Mouse (Mus musculus) intestine, embryonic 16.5 days (tissue): Measurements from ENCODE around the gene Axin2. TPM values are rescaled to one million over a fixed set of nuclear protein-coding genes. Genes with fewer than 3 reads are reported as not detected.
A peak's percentile ranks its signal among the peaks of the same experiment; 100 is the strongest.

ENCODE experiments used
- ATAC-seq: fragments of 200-750 bp; cut with Nextera tagmentation; 2 replicates; pipeline ENCODE4 v1.8.0; 2017; ENCODE audit warnings: moderate TSS enrichment, moderate library complexity
- H3K27ac ChIP-seq: fragments of 300-500 bp; sonication (generic); 2 replicates; pipeline ENCODE4 v1.5.1; 2014; ENCODE audit warnings: mild to moderate bottlenecking, low read length
- H3K27me3 ChIP-seq: fragments of 300-500 bp; sonication (generic); replicated peaks from 2 replicates; pipeline ENCODE4 v1.6.1; 2014; ENCODE audit warnings: low read length, control low read depth, mixed read lengths; ENCODE audit not compliant: control insufficient read depth, insufficient read depth
- H3K36me3 ChIP-seq: fragments of 300-500 bp; sonication (generic); 2 replicates; pipeline ENCODE4 v1.6.1; 2014; ENCODE audit warnings: low read length, control low read depth; ENCODE audit not compliant: control insufficient read depth, insufficient read depth
- H3K4me1 ChIP-seq: fragments of 300-500 bp; sonication (generic); 2 replicates; pipeline ENCODE4 v1.6.1; 2014; ENCODE audit warnings: low read length, control low read depth, mixed read lengths; ENCODE audit not compliant: control insufficient read depth, insufficient read depth
- H3K4me2 ChIP-seq: fragments of 300-500 bp; sonication (generic); 2 replicates; pipeline ENCODE4 v1.6.1; 2014; ENCODE audit warnings: low read depth, low read length, control low read depth
- H3K4me3 ChIP-seq: fragments of 300-500 bp; sonication (generic); 2 replicates; pipeline ENCODE4 v1.5.1; 2014; ENCODE audit warnings: mild to moderate bottlenecking, low read length
- H3K9ac ChIP-seq: fragments of 300-500 bp; sonication (generic); 2 replicates; pipeline ENCODE4 v1.6.1; 2014; ENCODE audit warnings: low read depth, low read length
- H3K9me3 ChIP-seq: fragments of 300-500 bp; sonication (generic); 2 replicates; pipeline ENCODE4 v1.6.1; 2016; ENCODE audit warnings: low read length, control low read depth; ENCODE audit not compliant: control insufficient read depth
- WGBS: fragments of 180-500 bp; shearing (Covaris S2); extraction: QIAGEN DNeasy Blood & Tissue Kit; methylation state at CpG from one replicate; pipeline ENCODE4 v1.1.7; 2014; 5-methylcytosine and 5-hydroxymethylcytosine counted together
- polyA plus RNA-seq: library from polyadenylated mRNA; unstranded; fragments of >200 nt; fragmentation: Nextera tagmentation; extraction: Ambion mirVana; gene quantifications from 2 replicates; pipeline ENCODE4 v1.2.1, GENCODE M21; 2015

The Axin2 gene
- polyA plus RNA-seq, 1 experiment from 2014 or later, result 3.2 TPM

DNA sequence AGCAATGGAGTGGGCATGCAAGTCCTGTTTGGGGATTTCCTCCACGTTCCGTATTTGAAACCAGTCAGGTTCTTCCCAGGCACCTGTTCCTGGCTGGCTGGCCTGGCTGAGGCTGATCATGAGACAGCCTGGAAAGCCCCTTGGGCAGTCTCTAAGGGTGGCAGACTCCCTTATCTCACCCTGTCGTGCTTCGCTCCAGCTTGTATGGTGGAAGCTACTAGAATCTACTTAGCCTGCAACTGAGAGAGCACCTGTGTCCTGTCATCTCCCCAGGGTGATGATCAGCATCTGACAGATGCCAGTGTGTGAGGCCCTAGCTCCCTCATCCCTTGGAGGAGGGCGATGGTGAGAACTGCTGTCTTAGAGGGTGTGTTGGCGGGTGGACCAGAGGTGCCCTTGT lies 21.7 kb upstream of the Axin2 start:
- H3K9ac ChIP-seq, result no peak overlapping the region
- H3K4me2 ChIP-seq, result no peak overlapping the region
- no peak overlapping the region for H3K27ac ChIP-seq
- H3K4me1 ChIP-seq, result peaks cover 2% of the 10 kb centered on the region; the same call in 1 of the 2 replicates
- no peaks in the 10 kb centered on the region; the same call in 1 of the 2 replicates for H3K27me3 ChIP-seq
- 79% methylated on average over 6 of the region's 6 CpGs for WGBS
- ATAC-seq, result peak; percentile 29
- H3K4me3 ChIP-seq, result no peak overlapping the region
- no peaks in the 10 kb centered on the region for H3K36me3 ChIP-seq
- no peaks in the 10 kb centered on the region for H3K9me3 ChIP-seq

DNA sequence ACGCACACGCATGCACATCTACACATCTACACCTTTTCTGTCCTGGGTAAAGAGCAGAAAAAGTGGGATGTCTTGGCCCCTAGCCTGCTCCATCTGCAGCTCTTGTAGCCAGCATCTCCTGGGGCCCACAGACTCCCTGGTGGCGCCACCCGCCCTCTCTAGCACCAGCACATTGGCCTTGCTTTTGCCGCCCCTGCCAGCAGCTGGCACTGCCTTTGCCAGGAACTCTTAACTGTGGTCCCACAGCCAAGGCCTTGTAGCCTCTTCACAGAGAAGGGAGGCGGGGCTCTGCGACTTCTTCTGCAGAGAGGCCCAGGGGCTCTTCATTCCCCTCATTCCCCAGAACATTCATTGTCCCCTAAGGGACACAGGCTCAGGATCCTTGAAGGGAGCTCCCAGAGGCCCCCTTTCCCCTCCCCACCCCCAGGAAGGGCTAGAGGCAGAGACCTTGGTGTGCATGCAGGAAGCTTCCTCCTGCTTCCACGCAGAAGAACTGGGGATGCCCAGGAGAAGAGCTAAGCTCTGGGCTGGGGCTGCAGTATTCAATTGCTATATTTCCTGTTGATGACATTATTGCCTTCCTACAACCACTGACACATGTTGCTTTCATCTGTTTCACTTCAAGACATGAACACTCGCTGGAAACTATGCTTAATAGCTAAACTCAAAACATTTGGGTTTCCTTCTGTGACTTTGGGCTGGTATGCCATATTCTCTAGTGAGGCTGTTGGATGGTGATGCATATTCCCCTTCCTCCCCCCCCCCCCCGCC lies 19.2 kb upstream of the Axin2 start:
- no peak overlapping the region for H3K4me3 ChIP-seq
- H3K4me1 ChIP-seq, result peaks cover 2% of the 10 kb centered on the region; the same call in 1 of the 2 replicates
- no peaks in the 10 kb centered on the region; the same call in 1 of the 2 replicates for H3K27me3 ChIP-seq
- no peak for ATAC-seq
- H3K27ac ChIP-seq, result no peak overlapping the region
- no peak overlapping the region for H3K9ac ChIP-seq
- no peak overlapping the region for H3K4me2 ChIP-seq
- 80% methylated on average over 9 of the region's 10 CpGs for WGBS
- H3K36me3 ChIP-seq, result no peaks in the 10 kb centered on the region
- no peaks in the 10 kb centered on the region for H3K9me3 ChIP-seq

DNA sequence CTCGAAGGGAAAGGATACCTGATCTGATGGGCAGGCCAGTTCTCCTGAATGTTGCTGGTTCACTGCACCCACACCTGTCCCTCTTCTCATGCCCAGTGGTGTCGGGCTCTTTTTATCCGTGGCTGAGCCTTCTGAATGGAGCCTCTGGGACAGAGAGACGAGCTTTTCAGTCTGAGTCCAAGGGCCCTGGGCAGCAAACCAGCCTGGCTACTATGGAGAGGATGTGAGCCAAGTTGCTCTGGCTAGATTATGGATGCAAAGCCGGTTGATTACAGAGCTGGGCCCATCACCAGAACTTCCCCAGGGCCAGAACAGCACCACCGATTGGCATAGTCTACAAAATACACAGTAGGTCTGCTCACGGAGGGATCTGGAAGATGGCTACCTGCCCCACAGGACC lies 18.5 kb upstream of the Axin2 start:
- H3K27me3 ChIP-seq, result no peaks in the 10 kb centered on the region; the same call in 1 of the 2 replicates
- no peaks in the 10 kb centered on the region for H3K9me3 ChIP-seq
- no peak for ATAC-seq
- no peaks in the 10 kb centered on the region for H3K36me3 ChIP-seq
- no peak overlapping the region for H3K27ac ChIP-seq
- peaks cover 7% of the 10 kb centered on the region; the same call in 1 of the 2 replicates for H3K4me1 ChIP-seq
- no peak overlapping the region for H3K4me2 ChIP-seq
- H3K9ac ChIP-seq, result no peak overlapping the region
- H3K4me3 ChIP-seq, result no peak overlapping the region
- 81% methylated on average over 7 of the region's 7 CpGs for WGBS

DNA sequence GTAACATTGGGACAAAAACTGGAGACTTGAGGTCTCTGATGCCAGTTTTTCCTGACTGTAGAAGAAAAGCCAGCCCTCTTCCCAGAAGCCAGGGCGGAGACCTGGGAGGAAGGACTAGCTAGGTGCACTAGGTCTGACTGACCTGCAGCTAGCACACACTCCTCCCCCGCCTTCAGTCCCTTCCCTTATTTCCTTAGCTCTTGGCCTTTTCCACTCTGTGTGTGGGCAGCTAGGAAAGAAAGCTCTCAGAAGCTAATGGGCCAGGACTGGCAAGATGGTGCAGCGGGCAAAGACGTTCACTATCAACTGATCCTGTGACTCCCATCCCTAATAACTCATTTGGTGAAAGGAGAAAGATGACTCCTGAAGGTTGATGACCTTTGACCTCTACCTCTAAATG lies 17.8 kb upstream of the Axin2 start:
- Histone ChIP-seq H3K27me3 (no peaks in the 10 kb centered on the region), H3K4me3 (no peak overlapping the region), H3K36me3 (no peaks in the 10 kb centered on the region), H3K4me1 (peaks cover 7% of the 10 kb centered on the region; the same call in 1 of the 2 replicates), H3K4me2 (no peak overlapping the region), H3K27ac (no peak overlapping the region), H3K9ac (no peak overlapping the region), H3K9me3 (no peaks in the 10 kb centered on the region)
- no peak for ATAC-seq
- WGBS, result 68% methylated on average over 4 of the region's 4 CpGs

DNA sequence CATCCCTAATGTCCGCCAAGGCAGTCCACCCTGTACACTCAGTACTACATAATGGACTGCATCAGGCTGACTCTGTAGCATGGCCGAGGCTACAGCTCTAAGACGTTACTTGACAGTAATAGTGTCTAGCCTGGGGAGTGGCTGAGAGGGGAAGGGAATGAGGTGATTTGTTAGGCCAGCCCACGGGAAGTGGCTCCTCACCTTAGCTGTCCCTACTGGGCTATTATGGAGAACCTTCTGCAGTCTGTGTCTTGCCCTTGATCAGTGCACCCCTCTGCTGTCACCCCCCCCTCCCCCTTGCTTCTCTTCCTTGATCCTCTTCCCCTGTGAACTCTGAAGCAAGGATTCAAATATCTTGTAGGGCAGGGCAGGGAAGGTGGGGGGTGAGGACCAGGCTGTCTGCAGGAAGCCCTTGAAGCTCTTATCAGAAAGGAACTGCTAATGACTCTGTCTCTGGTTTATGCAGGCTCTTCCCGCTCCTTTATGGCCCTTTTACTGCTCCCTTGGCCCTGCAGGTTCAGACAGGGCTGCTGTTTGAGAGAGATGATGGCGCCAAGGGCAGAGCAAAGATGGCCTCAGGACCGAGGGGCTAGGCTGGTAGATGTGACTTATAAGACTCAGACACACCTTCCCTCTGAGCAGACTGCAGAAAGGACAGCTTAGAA lies 13.4 kb upstream of the Axin2 start:
- no peak overlapping the region for H3K9ac ChIP-seq
- 36% methylated on average over 7 of the region's 7 CpGs for WGBS
- H3K9me3 ChIP-seq, result no peaks in the 10 kb centered on the region
- H3K4me2 ChIP-seq, result no peak overlapping the region
- H3K36me3 ChIP-seq, result no peaks in the 10 kb centered on the region
- peaks cover 15% of the 10 kb centered on the region for H3K4me1 ChIP-seq
- no peaks in the 10 kb centered on the region for H3K27me3 ChIP-seq
- ATAC-seq, result peak; percentile 90
- no peak overlapping the region for H3K4me3 ChIP-seq
- peak overlapping the region; percentile 32 for H3K27ac ChIP-seq

DNA sequence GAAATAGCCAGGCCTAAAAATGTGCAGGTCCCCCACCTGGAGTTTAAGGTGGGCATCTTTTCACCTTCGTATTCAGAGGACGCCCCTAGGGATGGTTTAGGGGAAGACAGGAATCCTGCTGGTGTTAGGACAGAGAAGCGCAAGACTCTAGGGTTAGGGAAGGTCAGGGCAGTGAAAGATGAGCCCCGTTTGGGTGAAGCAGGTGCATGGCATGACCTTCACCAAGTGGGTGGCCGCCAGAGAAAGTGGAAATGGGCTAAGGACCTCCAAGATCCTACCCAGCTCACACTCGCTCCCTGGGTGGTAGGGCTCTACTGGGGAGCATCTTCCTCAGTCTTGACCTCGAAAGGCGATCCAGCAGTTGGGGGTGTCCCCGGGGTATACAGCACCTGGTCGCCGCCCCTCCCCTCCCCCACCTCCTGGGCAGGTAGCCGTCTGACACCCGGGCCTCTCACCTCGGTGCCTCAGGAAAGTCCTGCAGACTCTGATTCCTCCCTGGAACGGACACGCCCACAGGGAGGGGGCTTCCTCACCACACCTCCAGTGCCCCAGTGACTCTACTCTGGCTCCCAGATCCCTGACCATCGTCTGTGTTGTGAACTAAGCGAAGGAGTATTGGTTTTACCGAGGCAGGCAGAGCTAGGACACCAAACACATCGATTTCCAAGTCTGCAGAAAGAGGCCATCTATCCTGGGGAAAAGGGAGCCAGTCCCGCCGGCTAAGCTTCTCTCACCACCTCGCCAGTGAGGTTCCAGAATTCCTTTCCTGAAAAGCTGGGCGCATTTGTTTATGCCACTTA lies 10.6 kb upstream of the Axin2 start:
- peak; percentile 26; the same call in 1 of the 2 replicates for ATAC-seq
- Histone ChIP-seq H3K27me3 (no peaks in the 10 kb centered on the region), H3K4me2 (peak overlapping the region; percentile 45), H3K36me3 (no peaks in the 10 kb centered on the region), H3K9me3 (no peaks in the 10 kb centered on the region), H3K27ac (peak overlapping the region; percentile 79), H3K4me3 (peak overlapping the region; percentile 31), H3K9ac (0 out of 2 replicates have a peak overlapping the region, but pooled peaks have one; percentile 15), H3K4me1 (peaks cover 15% of the 10 kb centered on the region)
- 12% methylated on average over 24 of the region's 24 CpGs for WGBS

DNA sequence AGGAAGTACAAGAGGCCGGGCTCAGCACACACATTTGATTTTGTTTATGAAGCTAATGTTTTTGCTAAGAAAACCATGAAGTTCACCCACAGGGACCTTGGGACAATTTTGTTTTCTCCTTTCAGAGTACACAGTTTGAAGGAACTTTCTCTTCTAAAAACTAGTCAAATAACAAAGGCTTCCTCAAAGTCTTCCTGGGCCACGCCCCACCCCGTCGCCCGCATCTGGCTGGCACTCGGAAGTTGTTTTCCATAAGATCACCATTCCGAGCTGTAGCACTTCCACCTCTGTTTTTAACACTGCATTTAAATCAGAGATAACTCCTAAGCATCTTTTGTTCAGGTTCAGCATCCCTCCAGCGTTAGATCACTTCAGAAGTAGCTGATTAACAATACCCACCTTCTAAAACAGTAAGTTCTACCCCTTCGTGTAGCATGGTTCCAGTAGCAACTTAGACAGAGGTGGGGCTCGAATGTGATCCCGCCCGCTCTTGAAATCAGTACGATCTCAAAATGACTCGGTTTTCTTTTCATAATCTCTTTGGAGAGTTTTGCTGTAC lies 9.7 kb upstream of the Axin2 start:
- Histone ChIP-seq H3K27ac (peak overlapping the region; percentile 79), H3K4me1 (peaks cover 15% of the 10 kb centered on the region), H3K36me3 (no peaks in the 10 kb centered on the region), H3K4me2 (peak overlapping the region; percentile 45), H3K27me3 (no peaks in the 10 kb centered on the region), H3K9ac (no peak overlapping the region), H3K4me3 (0 out of 2 replicates have a peak overlapping the region, but pooled peaks have one; percentile 31), H3K9me3 (no peaks in the 10 kb centered on the region)
- WGBS, result 10% methylated on average over 14 of the region's 14 CpGs
- peak; percentile 12 for ATAC-seq

DNA sequence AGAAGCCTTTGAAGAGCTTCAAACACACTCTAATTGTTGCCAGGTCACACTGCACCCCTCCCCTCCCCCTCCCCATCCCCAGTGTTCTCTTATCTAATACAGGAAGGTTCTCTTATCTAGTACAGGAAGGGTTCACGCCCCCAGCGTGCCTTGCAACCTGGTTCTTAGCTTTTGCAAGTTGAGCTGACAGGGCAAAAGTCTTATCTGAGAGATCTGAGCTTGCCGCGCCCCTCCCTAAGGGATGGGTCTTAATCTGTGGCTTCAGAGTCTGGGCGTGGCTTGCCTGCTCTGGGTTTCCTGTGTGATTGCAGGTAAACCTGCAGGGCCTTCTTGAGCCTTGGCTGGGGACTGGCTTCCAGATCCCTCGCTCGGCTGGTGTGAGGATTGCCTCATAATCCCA lies 9.2 kb upstream of the Axin2 start:
- H3K9ac ChIP-seq, result no peak overlapping the region
- 0 out of 2 replicates have a peak overlapping the region, but pooled peaks have one; percentile 31 for H3K4me3 ChIP-seq
- peak; percentile 72 for ATAC-seq
- peaks cover 15% of the 10 kb centered on the region for H3K4me1 ChIP-seq
- H3K36me3 ChIP-seq, result no peaks in the 10 kb centered on the region
- peak overlapping the region; percentile 79 for H3K27ac ChIP-seq
- 30% methylated on average over 7 of the region's 7 CpGs for WGBS
- H3K9me3 ChIP-seq, result no peaks in the 10 kb centered on the region
- H3K4me2 ChIP-seq, result peak overlapping the region; percentile 45; the same call in 1 of the 2 replicates
- H3K27me3 ChIP-seq, result no peaks in the 10 kb centered on the region
